ENCODE assay signal across 9 mouse cellular contexts in the genomic region with DNA sequence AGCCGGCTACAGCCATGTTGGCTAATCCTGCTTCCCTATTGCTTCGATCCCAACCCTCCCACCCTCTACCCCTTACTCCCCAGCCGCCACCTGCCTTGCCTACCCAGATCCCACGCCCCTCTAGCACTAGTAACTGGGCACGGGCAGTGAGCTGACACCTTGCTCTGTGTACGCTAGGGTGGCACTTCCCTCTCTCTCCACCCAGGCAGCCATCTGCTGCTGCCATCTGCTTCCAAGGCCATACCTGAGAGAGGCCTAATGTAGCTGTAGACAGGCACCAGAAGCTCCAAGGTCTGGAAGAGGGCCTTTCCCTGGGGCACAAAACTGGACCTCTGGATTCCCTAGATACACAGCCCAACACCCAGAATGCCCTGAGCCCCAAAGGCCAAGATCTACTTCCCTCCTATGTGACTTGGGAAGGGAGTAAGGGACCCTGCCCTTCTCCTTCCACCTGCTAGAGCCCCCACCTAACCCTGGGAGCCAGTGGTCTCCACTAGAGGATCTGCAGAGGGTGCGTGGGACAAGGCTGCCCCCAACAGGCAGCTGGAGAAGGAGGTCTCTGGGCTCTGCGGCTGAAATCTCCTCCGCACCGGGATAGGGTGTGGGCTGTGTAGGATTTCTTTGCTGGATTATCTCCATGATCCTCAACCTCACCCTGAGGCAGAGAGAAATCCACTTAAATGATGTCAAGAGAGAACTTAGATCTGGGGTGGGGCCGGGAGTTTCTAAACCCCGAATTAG.
DNase-seq lines count a peak whose midpoint lies in the region; ATAC-seq lines count a peak whose summit lies in the region.
"Had no signal": no experiment of that assay in that cellular context is flagged by ENCODE, and none has a peak within 500 bp of the region (broad histone marks: within the 10 kb centered on the region; RNA-seq: fewer than 3 reads in every experiment).

No protein-coding gene starts in this region.

- no peaks in the 10 kb centered on the region; the same call in 1 of the 2 replicates for H3K4me1 ChIP-seq in hindbrain, embryonic 10.5 days (replicated peaks)
- H3K4me1 ChIP-seq in hindbrain, embryonic 12.5 days = 0 out of 2 replicates have a peak, but pooled peaks cover 3% of the 10 kb centered on the region
- peaks cover 16% of the 10 kb centered on the region for H3K4me1 ChIP-seq in forebrain, embryonic 15.5 days
- H3K4me1 ChIP-seq: liver, embryonic 15.5 days had no signal

- no peak overlapping the region for H3K4me3 ChIP-seq in hindbrain, embryonic 10.5 days
- H3K4me3 ChIP-seq in hindbrain, embryonic 12.5 days = no peak overlapping the region
- H3K4me3 ChIP-seq in forebrain, embryonic 15.5 days = no peak overlapping the region
- H3K4me3 ChIP-seq: liver, embryonic 15.5 days had no signal

- no peak for ATAC-seq in hindbrain, embryonic 12.5 days (ENCODE audit: low FRiP score)
- peak; percentile 78; the same call in 1 of the 2 replicates for ATAC-seq in forebrain, embryonic 15.5 days (replicated peaks)
- ATAC-seq in monocyte, adult 5-6 weeks (replicated peaks; ENCODE audit: insufficient number of reproducible peaks, low FRiP score, low TSS enrichment, poor library complexity, severe bottlenecking) = no peak

- H3K9me3 ChIP-seq in hindbrain, embryonic 10.5 days = no peaks in the 10 kb centered on the region
- H3K9me3 ChIP-seq in hindbrain, embryonic 12.5 days (replicated peaks) = no peaks in the 10 kb centered on the region
- H3K9me3 ChIP-seq in forebrain, embryonic 15.5 days = no peaks in the 10 kb centered on the region
- H3K9me3 ChIP-seq: liver, embryonic 15.5 days had no signal

- H3K36me3 ChIP-seq in hindbrain, embryonic 10.5 days = no peaks in the 10 kb centered on the region
- H3K36me3 ChIP-seq in hindbrain, embryonic 12.5 days = no peaks in the 10 kb centered on the region
- H3K36me3 ChIP-seq in forebrain, embryonic 15.5 days = no peaks in the 10 kb centered on the region
- H3K36me3 ChIP-seq: liver, embryonic 15.5 days had no signal

- no peak overlapping the region for H3K9ac ChIP-seq in hindbrain, embryonic 12.5 days
- no peak overlapping the region for H3K9ac ChIP-seq in forebrain, embryonic 15.5 days (replicated peaks)
- H3K9ac ChIP-seq: liver, embryonic 15.5 days had no signal

- WGBS in hindbrain, embryonic 10.5 days = 59% methylated on average over 12 of the region's 12 CpGs
- 54% methylated on average over 12 of the region's 12 CpGs for WGBS in hindbrain, embryonic 12.5 days
- WGBS in forebrain, embryonic 15.5 days = 44% methylated on average over 12 of the region's 12 CpGs

- no peak overlapping the region for H3K27ac ChIP-seq in hindbrain, embryonic 10.5 days
- H3K27ac ChIP-seq in hindbrain, embryonic 12.5 days = no peak overlapping the region
- H3K27ac ChIP-seq in forebrain, embryonic 15.5 days (replicated peaks) = no peak overlapping the region
- H3K27ac ChIP-seq: liver, embryonic 15.5 days had no signal

- peaks cover 11% of the 10 kb centered on the region; the same call in 1 of the 2 replicates for H3K27me3 ChIP-seq in hindbrain, embryonic 10.5 days (ENCODE audit: insufficient read depth, poor library complexity, severe bottlenecking)
- H3K27me3 ChIP-seq in hindbrain, embryonic 12.5 days = peaks cover 3% of the 10 kb centered on the region; the same call in 1 of the 2 replicates
- no peaks in the 10 kb centered on the region for H3K27me3 ChIP-seq in forebrain, embryonic 15.5 days

- peak; percentile 22 for DNase-seq in hindbrain, embryonic 10.5 days (ENCODE audit: low spot score)
- DNase-seq in urinary bladder, postnatal 25 days (ENCODE audit: low spot score) = peak; percentile 3
- no peak for DNase-seq in urinary bladder, adult 2 months (ENCODE audit: low spot score)
- DNase-seq in left cerebral cortex, adult 8-10 months (ENCODE audit: low spot score in 2 of 2) = peak; percentile 21 to 22
- DNase-seq in right cerebral cortex, postnatal 10 days (ENCODE audit: low spot score in 2 of 2) = peak; percentile 49 to 69

- H3K4me2 ChIP-seq in hindbrain, embryonic 12.5 days (replicated peaks) = no peak overlapping the region
- no peak overlapping the region for H3K4me2 ChIP-seq in forebrain, embryonic 15.5 days (replicated peaks)
- H3K4me2 ChIP-seq: liver, embryonic 15.5 days had no signal
